Mouse (Mus musculus) liver, embryonic 13.5 days (tissue): ENCODE results near the gene Atpif1. TPM values are rescaled to one million over a fixed set of nuclear protein-coding genes. Genes with fewer than 3 reads are reported as not detected.
A peak's percentile ranks its signal among the peaks of the same experiment; 100 is the strongest.
"Not testable (repeated sequence)": the region's sequence is repeated elsewhere in the genome, so short reads cannot be mapped to it uniquely, and the experiment has no call there.

ENCODE experiments used
- ATAC-seq: fragments of 200-750 bp; cut with Nextera tagmentation; 2 replicates; pipeline ENCODE4 v1.8.0; 2017; ENCODE audit warnings: low read depth, mild to moderate bottlenecking, moderate number of reproducible peaks, moderate library complexity
- DNase-seq: peaks from one replicate; pipeline ENCODE4 v3.0.0; 2022
- H3K27ac ChIP-seq: fragments of 300-500 bp; sonication (generic); 2 replicates; pipeline ENCODE4 v1.5.1; 2015; ENCODE audit warnings: moderate library complexity, mild to moderate bottlenecking, inconsistent platforms
- H3K27me3 ChIP-seq: fragments of 300-500 bp; sonication (generic); 2 replicates; pipeline ENCODE4 v1.6.1; 2015; ENCODE audit warnings: mild to moderate bottlenecking, inconsistent platforms
- H3K36me3 ChIP-seq: fragments of 300-500 bp; sonication (generic); 2 replicates; pipeline ENCODE4 v1.6.1; 2015; ENCODE audit warnings: mild to moderate bottlenecking, inconsistent platforms
- H3K4me1 ChIP-seq: fragments of 300-500 bp; sonication (generic); replicated peaks from 2 replicates; pipeline ENCODE4 v1.6.1; 2015; ENCODE audit warnings: inconsistent platforms
- H3K4me2 ChIP-seq: fragments of 300-500 bp; sonication (generic); 2 replicates; pipeline ENCODE4 v1.6.1; 2015; ENCODE audit warnings: inconsistent platforms, mild to moderate bottlenecking, moderate library complexity
- H3K4me3 ChIP-seq: fragments of 300-500 bp; sonication (generic); replicated peaks from 2 replicates; pipeline ENCODE4 v1.5.1; 2015; ENCODE audit warnings: mild to moderate bottlenecking, inconsistent platforms
- H3K9ac ChIP-seq: fragments of 300-500 bp; sonication (generic); 2 replicates; pipeline ENCODE4 v1.6.1; 2015; ENCODE audit warnings: mild to moderate bottlenecking, inconsistent platforms
- H3K9me3 ChIP-seq: fragments of 300-500 bp; sonication (generic); replicated peaks from 2 replicates; pipeline ENCODE4 v1.6.1; 2016; ENCODE audit warnings: inconsistent platforms
- WGBS: fragments of 180-500 bp; shearing (Covaris S2); methylation state at CpG from one replicate; pipeline ENCODE4 v1.1.7; 2015; ENCODE audit not compliant: insufficient replicate concordance; 5-methylcytosine and 5-hydroxymethylcytosine counted together
- polyA plus RNA-seq: library from polyadenylated mRNA; unstranded; fragments of >200 nt; fragmentation: Nextera tagmentation; extraction: Ambion mirVana; gene quantifications from 2 replicates; pipeline ENCODE4 v1.2.1, GENCODE M21; 2015

Gene Atpif1
- 1,559 and 1,572 TPM in 2 replicates for polyA plus RNA-seq

DNA sequence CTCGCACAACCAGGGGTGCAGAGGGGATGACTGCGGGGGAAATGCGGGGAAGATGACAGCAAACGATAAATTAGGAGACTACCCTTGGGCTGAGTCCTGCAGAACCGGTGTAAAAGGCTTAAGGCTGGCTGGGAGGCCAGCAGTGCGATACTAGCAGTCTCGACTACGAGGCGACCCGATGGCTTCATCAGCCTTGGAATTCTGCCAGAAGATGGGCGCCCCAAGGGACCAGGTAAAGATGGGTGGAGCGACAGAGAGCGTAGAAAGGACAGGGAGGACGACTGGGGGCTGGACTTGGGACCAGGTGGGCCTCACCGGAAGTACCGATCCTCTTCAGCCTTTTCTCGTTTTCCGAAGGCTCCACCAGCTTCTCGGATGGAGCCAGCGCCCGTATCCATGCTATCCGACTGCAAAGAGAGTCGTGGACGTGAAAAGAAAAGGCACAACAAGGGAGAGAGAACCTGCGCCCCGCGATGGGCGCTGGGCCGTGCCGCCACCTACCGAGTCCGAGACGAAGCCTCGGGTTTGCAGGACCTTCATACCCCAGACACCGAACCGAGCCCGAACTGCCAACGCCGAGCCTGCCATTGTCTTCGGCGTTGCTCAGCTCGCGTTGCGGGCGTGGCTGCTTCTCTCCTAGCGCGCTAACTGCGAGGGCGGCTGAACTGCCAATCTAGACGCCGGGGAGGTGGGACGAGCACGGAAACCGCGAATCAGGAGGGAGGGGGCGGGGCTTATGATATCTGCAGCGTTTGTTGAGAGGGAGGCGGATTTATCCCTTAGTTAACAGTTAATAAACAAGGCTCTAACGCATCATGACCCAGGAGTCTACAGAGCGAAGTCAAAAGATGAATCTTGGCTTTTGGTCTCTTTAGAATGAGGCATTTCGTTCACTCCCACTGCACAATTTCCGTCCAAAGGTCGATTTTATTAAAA is at the start of gene Atpif1:
Atpif1 (minus strand) TSS at position 679 of the 936 bp plus-strand sequence.
- H3K4me3 ChIP-seq = peak within 1 kb of the TSS; percentile 96
- H3K9me3 ChIP-seq = no peaks in the 10 kb centered on the region
- H3K9ac ChIP-seq = peak within 1 kb of the TSS; percentile 97
- no peaks in the 10 kb centered on the region for H3K27me3 ChIP-seq
- ATAC-seq (peak; percentile 69), DNase-seq (peak; percentile 88)
- peaks cover 43% of the 10 kb centered on the region for H3K36me3 ChIP-seq
- H3K27ac ChIP-seq = peak within 1 kb of the TSS; percentile 99
- H3K4me2 ChIP-seq = peak within 1 kb of the TSS; percentile 90
- peaks cover 74% of the 10 kb centered on the region for H3K4me1 ChIP-seq
- WGBS = under 1% methylated on average over 63 of the region's 63 CpGs

DNA sequence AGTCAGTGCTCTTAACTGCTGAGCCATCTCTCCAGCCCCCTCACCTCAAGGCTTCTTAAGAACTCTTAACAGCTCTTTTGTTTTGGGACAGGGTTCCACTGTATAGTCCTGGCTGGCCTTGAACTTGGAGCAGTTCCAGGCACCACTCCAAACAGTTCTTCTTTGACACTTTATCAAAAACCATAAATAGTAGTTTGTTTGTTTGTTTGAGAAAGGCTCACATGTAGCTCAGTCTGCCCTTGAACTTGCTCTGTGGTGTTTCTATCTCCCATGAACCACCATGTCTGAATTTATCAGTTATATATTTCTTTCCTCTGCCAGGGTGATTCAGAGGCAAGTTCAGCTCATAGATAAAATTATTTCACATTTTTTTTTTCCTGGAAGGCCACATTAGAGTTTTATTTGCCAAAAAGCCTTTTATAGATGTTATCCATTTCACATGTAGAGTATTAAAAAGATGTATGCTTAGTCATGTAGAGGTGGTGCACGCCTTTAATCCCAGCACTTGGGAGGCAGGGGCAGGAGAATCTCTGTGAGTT is 41.4 kb upstream of the Atpif1 start:
- no peak overlapping the region for H3K4me3 ChIP-seq
- DNase-seq = no peak
- no peaks in the 10 kb centered on the region for H3K36me3 ChIP-seq
- peaks cover 8% of the 10 kb centered on the region; the same call in 1 of the 2 replicates for H3K4me1 ChIP-seq
- H3K9me3 ChIP-seq = no peaks in the 10 kb centered on the region
- no peak overlapping the region for H3K4me2 ChIP-seq
- no peak for ATAC-seq
- no peaks in the 10 kb centered on the region for H3K27me3 ChIP-seq
- no peak overlapping the region for H3K9ac ChIP-seq
- H3K27ac ChIP-seq = no peak overlapping the region
- 73% methylated on average over 1 of the region's 1 CpGs for WGBS

DNA sequence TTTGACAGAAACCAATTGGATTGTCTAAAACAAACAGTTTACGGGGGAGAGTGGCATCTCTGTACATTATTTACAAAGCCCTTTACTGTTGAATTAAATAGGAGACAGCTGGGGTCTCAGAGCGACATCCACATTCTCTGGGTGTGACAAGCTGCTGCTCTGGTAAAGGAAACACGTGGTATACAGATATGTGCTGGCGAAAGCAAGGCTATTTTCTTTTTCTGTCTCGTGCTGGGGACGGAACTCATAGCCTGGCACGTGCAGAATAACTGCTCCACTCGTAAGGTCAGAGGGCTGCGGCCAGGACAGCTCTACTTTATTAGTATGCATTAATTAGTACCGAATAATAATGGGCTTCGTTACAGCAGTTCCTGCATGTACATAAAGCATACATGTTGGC is 39.9 kb upstream of the Atpif1 start:
- 34% methylated on average over 11 of the region's 11 CpGs for WGBS
- Histone ChIP-seq H3K4me1 (peaks cover 8% of the 10 kb centered on the region; the same call in 1 of the 2 replicates), H3K36me3 (no peaks in the 10 kb centered on the region), H3K4me3 (no peak overlapping the region), H3K9me3 (no peaks in the 10 kb centered on the region), H3K9ac (no peak overlapping the region), H3K27me3 (no peaks in the 10 kb centered on the region), H3K4me2 (no peak overlapping the region), H3K27ac (no peak overlapping the region)
- no peak for ATAC-seq
- DNase-seq = no peak

DNA sequence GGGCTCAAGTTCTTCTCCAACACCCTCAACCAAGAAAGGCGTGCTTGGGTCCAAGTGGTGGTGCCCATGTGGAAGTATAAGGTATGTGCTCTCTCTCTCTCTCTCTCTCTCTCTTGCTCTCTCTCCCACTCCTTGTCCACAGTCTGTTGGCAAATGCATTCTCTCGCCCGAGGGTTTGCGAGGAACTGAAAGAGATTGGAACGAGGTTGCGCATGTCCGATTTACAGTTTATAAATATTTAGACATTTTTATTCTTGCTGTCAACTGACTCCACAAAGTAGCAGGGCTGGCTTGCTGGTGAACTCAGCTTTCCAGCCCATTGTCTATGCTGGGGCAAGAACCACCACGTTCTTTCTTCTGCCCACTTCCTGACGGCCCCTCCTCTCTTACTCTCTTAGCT is 37.7 kb upstream of the Atpif1 start:
- ATAC-seq = no peak
- no peak for DNase-seq
- H3K4me1 ChIP-seq = peaks cover 8% of the 10 kb centered on the region; the same call in 1 of the 2 replicates
- 77% methylated on average over 9 of the region's 9 CpGs for WGBS
- H3K4me3 ChIP-seq = no peak overlapping the region
- H3K9me3 ChIP-seq = no peaks in the 10 kb centered on the region
- H3K9ac ChIP-seq = no peak overlapping the region
- no peaks in the 10 kb centered on the region for H3K27me3 ChIP-seq
- H3K36me3 ChIP-seq = no peaks in the 10 kb centered on the region
- no peak overlapping the region for H3K4me2 ChIP-seq
- no peak overlapping the region for H3K27ac ChIP-seq

DNA sequence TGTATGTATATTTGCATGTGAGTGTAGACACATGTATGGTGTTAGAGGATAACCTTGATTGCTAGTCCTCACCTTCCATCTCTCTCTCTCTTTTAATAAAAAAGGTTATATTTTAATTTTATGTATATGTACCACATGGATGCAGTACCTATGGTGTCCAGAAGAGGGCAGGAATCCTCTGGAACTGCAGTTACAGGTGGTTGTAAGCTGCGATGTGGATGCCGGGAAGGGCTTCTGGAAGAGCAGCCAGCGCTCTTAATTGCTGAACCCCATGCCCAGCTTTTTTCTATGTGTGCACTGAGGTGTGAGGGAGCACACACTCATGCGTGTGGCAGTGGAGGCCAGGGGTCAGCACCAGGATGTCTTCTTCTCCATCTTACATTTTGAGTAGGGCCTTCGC is 35.7 kb upstream of the Atpif1 start:
- WGBS = 84% methylated on average over 5 of the region's 5 CpGs

DNA sequence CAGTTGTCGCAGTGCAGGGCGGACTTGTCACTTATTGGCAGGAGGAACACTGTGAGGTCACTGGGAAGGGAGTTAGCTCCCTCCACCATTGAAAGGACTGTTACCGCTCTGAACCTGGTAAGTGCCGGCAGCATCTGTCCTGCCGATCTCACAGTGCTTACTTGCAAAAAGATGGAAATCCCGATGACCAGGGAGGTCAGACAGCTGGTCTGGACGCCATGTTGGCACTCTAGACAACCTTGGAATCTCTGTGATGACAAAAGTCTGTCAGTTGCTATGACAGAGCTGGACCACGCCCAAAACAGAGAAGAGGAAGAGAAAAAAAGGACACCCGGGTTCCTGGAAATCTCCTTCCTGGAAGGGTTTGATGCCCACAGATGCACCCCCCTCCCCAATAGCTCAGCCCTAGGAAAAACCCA is 33.9 kb upstream of the Atpif1 start:
- ATAC-seq (no peak), DNase-seq (no peak)
- 0 out of 2 replicates have a peak, but pooled peaks cover 4% of the 10 kb centered on the region for H3K27me3 ChIP-seq
- H3K27ac ChIP-seq = no peak overlapping the region
- 52% methylated on average over 9 of the region's 9 CpGs for WGBS
- no peaks in the 10 kb centered on the region for H3K36me3 ChIP-seq
- no peaks in the 10 kb centered on the region for H3K9me3 ChIP-seq
- H3K9ac ChIP-seq = no peak overlapping the region
- no peak overlapping the region for H3K4me2 ChIP-seq
- peaks cover 10% of the 10 kb centered on the region; the same call in 1 of the 2 replicates for H3K4me1 ChIP-seq
- no peak overlapping the region for H3K4me3 ChIP-seq

More for the DNA sequence above, 35.7 kb upstream of the Atpif1 start:
- DNase-seq (no peak), ATAC-seq (no peak)
- Histone ChIP-seq H3K27me3 (no peaks in the 10 kb centered on the region), H3K36me3 (no peaks in the 10 kb centered on the region), H3K4me3 (no peak overlapping the region), H3K9me3 (no peaks in the 10 kb centered on the region), H3K4me1 (peaks cover 8% of the 10 kb centered on the region; the same call in 1 of the 2 replicates), H3K27ac (no peak overlapping the region), H3K9ac (no peak overlapping the region), H3K4me2 (no peak overlapping the region)

DNA sequence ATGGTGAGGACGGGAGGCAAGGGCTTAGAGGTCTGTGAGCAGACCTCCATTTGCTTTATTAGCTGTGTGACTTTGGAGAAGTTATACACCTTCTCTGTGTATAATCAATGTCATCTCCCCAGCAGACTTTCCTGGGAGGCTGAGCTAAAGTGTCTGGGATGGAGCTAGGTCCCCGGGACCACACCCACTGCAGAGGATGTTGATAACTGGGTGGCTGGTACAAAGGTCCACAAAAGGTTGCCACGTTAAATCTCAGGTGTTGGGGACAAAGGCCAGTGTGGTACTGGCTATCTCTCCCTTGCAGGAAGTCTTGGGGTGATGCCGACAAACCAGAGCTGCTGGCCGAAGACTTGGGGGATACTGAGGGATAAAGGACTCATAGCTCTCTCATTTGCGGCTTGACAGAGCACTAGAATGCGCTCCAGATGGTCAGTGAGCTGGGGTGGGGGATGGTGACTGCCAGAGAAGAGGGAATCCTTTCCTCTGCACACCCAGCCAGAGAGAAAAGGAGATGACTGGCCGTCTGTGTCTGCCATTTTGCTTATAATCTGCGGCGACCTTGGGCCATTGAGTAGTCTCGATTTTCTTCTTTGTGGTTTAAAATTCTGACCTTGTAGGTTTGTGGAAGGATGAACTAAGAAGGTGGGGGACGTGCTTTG is 31.8 kb upstream of the Atpif1 start:
- Histone ChIP-seq H3K9ac (no peak overlapping the region), H3K36me3 (no peaks in the 10 kb centered on the region), H3K9me3 (no peaks in the 10 kb centered on the region), H3K27me3 (0 out of 2 replicates have a peak, but pooled peaks cover 4% of the 10 kb centered on the region), H3K4me3 (no peak overlapping the region), H3K27ac (no peak overlapping the region), H3K4me1 (peaks cover 7% of the 10 kb centered on the region; the same call in 1 of the 2 replicates), H3K4me2 (peak overlapping the region; percentile 6; the same call in 1 of the 2 replicates)
- ATAC-seq = no peak
- WGBS = 65% methylated on average over 12 of the region's 12 CpGs
- DNase-seq = no peak

DNA sequence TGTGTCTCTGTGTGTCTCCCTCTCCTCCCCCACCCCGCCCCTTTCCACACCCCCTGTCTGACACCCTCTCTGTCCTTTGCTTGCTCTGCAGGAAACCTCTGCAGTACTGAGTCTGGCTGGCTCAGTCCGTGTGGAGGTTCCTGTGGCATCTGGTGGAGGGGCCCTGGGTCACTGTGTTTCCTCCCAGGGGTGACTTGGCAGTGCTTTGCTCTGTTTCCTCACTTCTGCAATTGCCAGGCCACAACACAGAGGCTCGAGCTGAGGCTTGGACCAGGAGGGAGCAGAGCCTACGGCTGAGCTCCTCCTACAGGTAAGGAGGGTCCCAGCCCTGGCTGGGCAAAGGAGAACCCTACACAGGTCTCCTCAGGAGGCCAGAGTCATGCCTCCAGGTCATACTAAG is 30.5 kb upstream of the Atpif1 start, which contains the start of gene Ptafr:
Ptafr (plus strand) TSS at position 103 of the 400 bp plus-strand sequence.
- Histone ChIP-seq H3K9me3 (no peaks in the 10 kb centered on the region), H3K27ac (no peak within 1 kb of the TSS), H3K36me3 (no peaks in the 10 kb centered on the region), H3K4me3 (no peak within 1 kb of the TSS), H3K4me2 (peak within 1 kb of the TSS; percentile 8; the same call in 1 of the 2 replicates), H3K27me3 (0 out of 2 replicates have a peak, but pooled peaks cover 4% of the 10 kb centered on the region), H3K9ac (no peak within 1 kb of the TSS), H3K4me1 (peaks cover 7% of the 10 kb centered on the region; the same call in 1 of the 2 replicates)
- WGBS = 19% methylated on average over 4 of the region's 4 CpGs
- ATAC-seq (peak; percentile 45), DNase-seq (peak; percentile 24)

DNA sequence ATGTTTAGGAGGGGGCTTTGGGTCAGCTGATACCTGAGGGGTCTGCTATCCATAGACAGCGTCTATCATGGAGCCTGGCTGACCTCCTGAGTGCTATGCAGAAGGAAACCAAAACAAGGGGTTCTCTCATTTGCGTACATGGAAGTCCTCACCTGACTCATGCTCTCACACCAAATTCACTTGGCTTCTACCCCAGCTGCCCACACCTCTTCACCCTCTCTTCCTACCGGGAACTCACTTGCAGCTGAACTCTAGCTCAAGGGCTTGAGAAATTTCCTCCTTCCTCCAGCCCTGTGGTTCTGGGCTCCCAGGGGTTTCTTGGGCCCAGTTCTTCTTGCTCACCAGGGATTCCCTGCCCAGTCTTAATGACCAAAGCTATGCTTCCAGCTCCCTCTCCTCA is 29.8 kb upstream of the Atpif1 start:
- Histone ChIP-seq H3K9ac (no peak overlapping the region), H3K4me2 (peak overlapping the region; percentile 8; the same call in 1 of the 2 replicates)

DNA sequence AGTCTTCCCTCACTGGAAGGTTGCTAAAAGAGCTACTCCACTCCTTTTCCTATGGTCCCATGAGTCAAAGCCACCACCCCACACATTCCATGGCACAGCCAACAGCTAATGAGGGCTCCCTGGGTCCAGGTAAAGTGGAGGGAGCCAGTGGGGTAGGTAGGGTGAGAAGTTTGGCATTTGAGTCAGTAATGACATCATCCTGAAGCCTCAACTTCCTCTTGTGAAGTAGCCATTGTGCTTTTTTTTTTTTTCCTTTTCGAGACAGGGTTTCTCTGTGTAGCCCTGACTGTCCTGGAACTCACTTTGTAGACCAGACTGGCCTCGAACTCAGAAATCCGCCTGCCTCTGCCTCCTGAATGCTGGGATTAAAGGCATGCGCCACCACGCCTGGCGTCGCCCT is 22.1 kb upstream of the Atpif1 start:
- H3K4me1 ChIP-seq = peaks cover 28% of the 10 kb centered on the region
- H3K4me2 ChIP-seq, H3K9me3 ChIP-seq, DNase-seq, H3K9ac ChIP-seq, H3K27ac ChIP-seq, H3K4me3 ChIP-seq, ATAC-seq, H3K27me3 ChIP-seq: not testable (repeated sequence)
- WGBS = 78% methylated on average over 7 of the region's 7 CpGs
- peaks cover 38% of the 10 kb centered on the region for H3K36me3 ChIP-seq

More for the DNA sequence above, 29.8 kb upstream of the Atpif1 start:
- ATAC-seq = no peak
- WGBS = 52% methylated on average over 3 of the region's 3 CpGs
- no peak for DNase-seq
- no peak overlapping the region for H3K4me3 ChIP-seq
- H3K27me3 ChIP-seq = 0 out of 2 replicates have a peak, but pooled peaks cover 4% of the 10 kb centered on the region
- peaks cover 7% of the 10 kb centered on the region; the same call in 1 of the 2 replicates for H3K4me1 ChIP-seq
- H3K9me3 ChIP-seq = no peaks in the 10 kb centered on the region
- H3K36me3 ChIP-seq = no peaks in the 10 kb centered on the region
- no peak overlapping the region for H3K27ac ChIP-seq

DNA sequence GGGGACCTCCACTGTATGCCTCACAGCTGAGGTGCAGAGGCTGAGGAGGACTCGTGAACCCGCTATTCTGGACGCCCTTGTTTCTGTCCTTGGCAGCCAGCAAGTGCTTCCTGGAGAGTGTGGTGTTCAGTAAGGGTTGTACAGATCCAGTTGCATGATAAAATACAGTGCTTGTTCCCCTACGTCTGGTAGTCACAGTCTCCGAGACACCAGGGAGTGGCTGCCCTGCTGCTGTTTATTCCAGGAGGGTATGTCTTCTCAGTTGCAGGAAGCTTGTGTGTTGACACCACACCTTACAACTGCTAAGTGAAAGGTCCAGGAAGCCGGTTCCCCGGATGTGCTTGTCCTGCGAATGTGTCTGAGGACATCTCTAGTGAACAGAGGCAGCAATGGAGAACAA is 21.2 kb upstream of the Atpif1 start:
- 40% methylated on average over 8 of the region's 8 CpGs for WGBS
- Histone ChIP-seq H3K4me2 (no peak overlapping the region), H3K4me3 (no peak overlapping the region), H3K27ac (peak overlapping the region; percentile 39; the same call in 1 of the 2 replicates), H3K27me3 (no peaks in the 10 kb centered on the region), H3K4me1 (peaks cover 28% of the 10 kb centered on the region), H3K9me3 (no peaks in the 10 kb centered on the region), H3K36me3 (peaks cover 47% of the 10 kb centered on the region), H3K9ac (no peak overlapping the region)
- DNase-seq (no peak), ATAC-seq (peak; percentile 41)
